Mouse (Mus musculus) right cerebral cortex, postnatal 10 days (tissue): ENCODE data around the gene Rnf220.

ENCODE experiments used
- DNase-seq, 2 experiments: peaks; one replicate each; pipeline ENCODE4 v3.0.0; 2021; ENCODE audit warnings: low spot score in 2 of 2

Rnf220 gene

GRCm38 (mm10) chr4:117496482-117497165, at the start of gene Rnf220:
Gene Rnf220, minus strand, starts transcription at chr4:117497052.
- peak; percentile 66 for DNase-seq

- no peak for DNase-seq
Observed at GRCm38 (mm10) chr4:117546616-117547015, 49.8 kb upstream of the Rnf220 start.

DNA sequence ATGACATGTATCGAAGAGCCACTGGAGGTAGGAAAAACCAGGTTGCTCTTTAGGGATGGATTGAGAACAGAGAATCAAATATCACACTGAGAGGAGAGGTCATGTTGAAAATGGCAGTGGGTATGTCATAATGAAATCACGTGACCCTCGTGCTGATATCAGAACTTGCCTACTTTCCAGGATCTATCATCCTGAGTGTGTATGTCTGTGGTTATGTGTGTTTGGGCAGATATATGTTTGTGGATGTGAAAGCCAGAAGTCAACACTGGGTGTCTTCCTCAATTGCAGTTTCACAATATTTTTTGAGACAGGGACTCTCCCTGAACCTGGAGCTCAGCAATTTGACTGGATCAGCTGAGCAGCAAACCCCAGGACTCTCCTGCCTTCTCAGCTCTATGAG, 48.6 kb upstream of the Rnf220 start:
- DNase-seq = no peak

DNA sequence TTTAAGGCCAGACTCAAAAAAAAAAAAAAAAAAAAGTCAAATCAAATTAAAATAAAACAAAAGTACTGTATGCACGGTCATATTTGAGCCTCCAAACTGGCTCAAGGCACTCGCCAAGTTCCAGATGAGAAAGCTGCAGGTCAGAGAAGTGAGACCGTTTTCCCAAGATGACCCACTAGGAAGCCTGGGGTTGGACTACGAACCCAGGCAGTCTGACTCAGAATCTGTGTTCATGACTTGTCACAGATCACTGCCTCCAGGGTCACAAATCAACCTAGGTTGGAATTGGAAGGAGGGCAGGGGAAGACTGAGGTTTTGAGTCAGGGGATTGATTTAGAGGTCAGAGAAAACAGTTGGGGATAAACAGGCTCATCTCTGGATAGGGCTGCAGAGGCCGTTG, 43.7 kb upstream of the Rnf220 start:
- DNase-seq = no peak

DNA sequence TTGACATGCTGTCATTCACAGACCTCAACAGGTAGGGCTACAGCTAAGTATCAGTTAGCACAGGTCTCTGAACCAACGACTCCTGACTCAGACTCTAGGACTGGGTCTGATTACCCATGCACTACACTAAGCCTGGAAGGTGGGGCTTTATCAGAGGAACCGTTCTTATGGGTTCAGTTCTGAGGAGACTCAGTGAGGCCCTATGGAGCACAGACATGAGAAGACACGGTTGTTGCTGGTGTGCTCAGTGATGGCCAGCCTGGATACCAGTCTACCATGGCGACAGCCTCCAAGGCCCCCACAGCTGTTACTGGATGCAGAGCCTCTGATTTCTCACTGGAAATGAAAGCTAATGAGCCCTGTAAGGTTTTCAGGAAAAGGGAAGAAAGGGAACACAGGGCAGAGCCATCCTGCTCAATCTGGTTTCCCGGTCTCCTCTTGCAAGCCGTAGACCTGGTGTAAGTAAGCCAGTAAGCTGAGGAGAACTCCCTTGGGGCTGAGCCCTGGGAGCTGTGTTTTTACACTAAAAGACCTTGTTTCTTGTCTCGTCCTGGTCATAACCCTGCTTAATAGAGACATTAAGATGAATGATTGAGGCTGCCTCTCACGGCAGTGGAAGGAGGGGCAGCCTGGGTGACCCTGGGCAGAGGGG, 42.6 kb upstream of the Rnf220 start:
- DNase-seq = no peak

DNA sequence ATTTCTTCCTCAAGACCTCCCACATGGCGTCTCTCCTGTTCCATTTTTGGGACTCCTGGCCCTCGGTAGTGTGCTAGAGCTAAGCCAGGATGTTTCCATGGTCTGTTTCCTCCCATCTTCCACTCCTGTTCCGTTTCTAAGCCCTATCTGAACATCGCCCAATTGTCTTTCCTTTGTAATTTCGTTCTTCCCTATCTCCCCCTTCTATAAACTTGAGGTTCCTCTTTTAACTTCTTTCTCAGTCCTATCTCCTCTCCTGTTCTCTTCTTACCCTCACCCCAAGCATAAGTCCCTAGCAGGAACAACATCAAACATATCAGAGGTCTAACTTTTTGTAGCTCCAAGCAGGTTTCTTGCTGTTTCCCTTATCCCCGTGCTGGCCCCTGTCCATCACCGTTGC, 40.1 kb upstream of the Rnf220 start:
- no peak for DNase-seq

GRCm38 (mm10) chr4:117535496-117536200, 38.8 kb upstream of the Rnf220 start:
- no peak for DNase-seq

DNA sequence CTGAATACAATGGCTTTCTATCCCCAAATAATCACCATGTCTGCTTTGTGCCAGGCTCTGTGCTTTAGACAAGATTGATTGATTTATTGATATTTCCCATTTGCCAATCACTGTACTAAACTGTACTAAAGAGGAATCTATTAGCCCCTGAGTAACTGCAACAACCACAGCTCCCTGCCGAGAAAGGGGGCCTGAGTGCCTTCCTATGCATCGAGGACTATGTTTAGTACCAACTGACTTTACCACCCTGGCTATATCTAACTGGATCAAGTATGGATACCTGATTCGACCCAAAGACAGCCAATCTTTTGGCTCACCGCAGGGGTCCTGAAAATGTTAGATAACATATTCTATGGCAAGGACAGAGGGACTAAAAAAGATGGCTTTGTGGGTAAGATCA, 33.0 kb upstream of the Rnf220 start:
- DNase-seq = no peak

DNA sequence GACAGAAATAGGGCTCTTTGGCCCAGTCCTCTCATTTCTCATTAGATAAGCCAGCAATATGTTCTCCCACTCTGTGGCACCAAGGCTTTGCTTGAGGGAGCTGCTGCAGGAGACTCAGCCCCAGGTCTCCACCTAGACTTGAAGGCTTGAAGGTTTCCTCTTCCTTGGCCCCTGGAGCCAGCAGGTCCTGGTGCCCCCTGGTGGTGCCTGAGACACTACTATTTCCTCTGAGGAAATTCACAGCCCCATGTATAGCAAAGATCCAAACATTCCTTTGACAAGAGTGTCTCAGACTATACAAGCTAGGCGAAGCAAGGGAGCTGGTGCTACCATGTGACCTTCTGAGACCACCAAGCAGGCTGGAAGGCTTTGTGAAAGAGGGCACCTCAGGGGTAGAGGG, 31.1 kb upstream of the Rnf220 start:
- no peak for DNase-seq

- DNase-seq = no peak
Observed at GRCm38 (mm10) chr4:117527116-117527899, 30.5 kb upstream of the Rnf220 start.

DNA sequence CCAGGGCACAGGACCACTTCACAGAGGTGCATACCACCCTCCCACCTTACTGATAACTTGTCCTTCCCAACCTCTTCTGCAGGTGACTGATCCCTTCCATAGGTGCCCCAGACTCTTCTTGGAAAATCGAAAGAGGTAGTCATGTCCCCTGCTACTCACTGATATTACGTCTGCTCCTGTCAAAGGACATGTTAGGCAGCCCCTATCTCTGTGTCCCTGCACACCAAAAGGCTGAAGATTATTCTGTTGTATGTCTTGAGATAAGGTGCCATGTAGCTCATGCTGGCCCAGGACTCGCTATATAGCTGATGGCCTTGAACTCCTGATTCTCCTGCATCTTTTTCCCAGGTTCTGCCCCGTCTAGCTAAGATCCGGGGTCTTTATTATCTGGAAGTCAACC, 29.1 kb upstream of the Rnf220 start:
- no peak for DNase-seq

DNA sequence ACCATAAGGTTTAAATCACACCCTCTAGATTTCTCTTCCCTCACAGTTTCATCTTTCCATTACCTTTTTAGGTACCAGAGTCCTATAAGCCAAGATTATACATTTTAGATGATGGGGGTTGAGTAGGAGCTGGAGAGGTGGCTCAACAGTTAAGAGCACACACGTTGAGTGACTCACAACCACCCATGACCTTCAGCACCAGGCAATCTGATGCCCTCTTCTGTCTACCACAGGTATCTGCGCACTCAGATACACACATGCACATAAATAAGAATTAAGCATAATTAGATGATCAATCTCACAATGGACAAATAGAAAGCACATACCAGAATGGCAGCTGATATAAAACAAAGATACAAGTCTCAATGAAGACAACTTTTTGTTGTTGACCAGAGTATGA, 24.5 kb upstream of the Rnf220 start:
- DNase-seq = no peak

- DNase-seq = no peak
Observed at GRCm38 (mm10) chr4:117518246-117518645, 21.4 kb upstream of the Rnf220 start.

DNA sequence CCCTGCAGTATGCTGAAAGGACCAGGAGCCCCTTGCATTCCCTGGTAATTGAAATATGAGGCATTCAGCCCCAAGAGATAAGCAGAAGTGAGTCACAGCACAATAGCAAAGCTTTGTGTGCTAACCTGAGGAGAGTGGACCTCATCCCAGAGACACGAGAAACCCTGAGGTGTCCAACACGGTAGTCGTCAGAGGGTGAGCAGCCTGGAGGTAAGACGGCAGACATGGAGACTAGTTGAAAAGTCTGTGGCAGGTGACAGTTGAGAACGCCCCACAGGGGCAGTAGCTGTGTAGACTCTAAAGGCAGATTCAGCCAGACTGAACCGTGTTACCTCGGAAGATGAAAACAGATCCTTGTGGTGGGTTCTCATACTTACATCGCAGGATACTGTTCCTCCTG, 2.2 kb upstream of the Rnf220 start:
- no peak for DNase-seq

GRCm38 (mm10) chr4:117495869-117496401, 917 bp downstream of the Rnf220 start:
- no peak for DNase-seq

GRCm38 (mm10) chr4:117494911-117495501, 1.8 kb downstream of the Rnf220 start:
- no peak for DNase-seq

- DNase-seq = no peak
Observed at GRCm38 (mm10) chr4:117493905-117494851, 2.7 kb downstream of the Rnf220 start.

- DNase-seq = no peak
Observed at GRCm38 (mm10) chr4:117493161-117493568, 3.7 kb downstream of the Rnf220 start.

GRCm38 (mm10) chr4:117491840-117492239, 5.0 kb downstream of the Rnf220 start:
- DNase-seq = no peak

DNA sequence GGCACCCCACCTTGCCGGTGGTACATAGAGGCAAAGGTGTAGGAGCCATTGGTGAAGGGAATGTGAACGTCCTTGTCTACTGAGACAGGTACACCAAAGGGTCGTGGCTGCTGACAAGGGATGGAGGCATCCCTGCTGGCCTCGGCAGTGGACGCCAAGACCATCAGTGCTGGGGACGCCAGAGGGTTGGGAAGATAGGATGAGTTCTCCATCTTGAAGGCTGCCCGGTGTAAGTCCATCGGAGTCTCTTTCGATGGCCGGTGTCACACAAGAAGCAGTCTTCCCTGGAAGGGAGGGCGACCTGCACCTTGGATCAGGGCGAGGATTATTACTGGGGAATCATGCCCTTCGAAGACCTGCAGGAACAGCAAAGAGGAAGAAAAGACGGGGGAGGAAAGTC, 6.9 kb downstream of the Rnf220 start:
- no peak for DNase-seq
